Mouse (Mus musculus): ENCODE results near the gene Plb1.

DNA sequence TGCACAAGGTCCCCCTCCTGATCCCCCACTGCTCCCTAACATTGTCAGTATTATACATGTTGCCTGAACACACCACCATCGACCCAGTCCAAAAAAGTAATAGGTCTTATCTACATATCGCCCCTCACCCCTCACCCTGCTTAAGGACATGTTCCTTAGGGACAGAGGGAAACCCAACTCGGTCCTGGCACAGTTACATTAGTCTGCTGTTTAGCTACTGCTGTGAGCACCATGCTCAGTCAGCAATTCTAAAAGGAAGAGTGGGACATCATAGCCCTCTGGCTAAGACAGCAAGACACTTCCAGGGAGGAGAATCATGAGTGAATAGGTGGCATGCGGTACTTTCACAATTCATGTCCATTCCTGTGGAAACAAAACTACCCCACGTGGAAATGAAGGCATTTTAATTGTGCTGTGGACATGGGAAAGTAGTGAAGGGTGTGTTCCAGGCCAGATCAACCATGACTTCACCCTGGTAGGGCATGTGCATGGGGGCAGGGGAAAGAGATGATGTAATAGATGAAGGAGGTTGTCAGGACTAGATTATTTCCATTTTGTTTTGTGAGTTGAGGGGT, 110.3 kb downstream of the Plb1 start:
- TF ChIP-seq POLR2A (IDR thresholded peaks at IDR 0.05; ENCODE audit: borderline replicate concordance, low read depth, low read length) (no peak), CTCF (IDR thresholded peaks at IDR 0.05; ENCODE audit: low read depth, low read length) (no peak)
